Mouse (Mus musculus) forebrain, postnatal 0 days (tissue): Measurements from ENCODE around the gene Hoxa7. TPM values are rescaled to one million over a fixed set of nuclear protein-coding genes. Genes with fewer than 3 reads are reported as not detected.

Experiments
- ATAC-seq: fragments of 200-750 bp; cut with Nextera tagmentation; 2 replicates; pipeline ENCODE4 v1.8.0; 2017; ENCODE audit warnings: mild to moderate bottlenecking, moderate library complexity
- DNase-seq: peaks from one replicate; pipeline ENCODE4 v3.0.0-alpha.2; 2015
- H3K27ac ChIP-seq: fragments of 300-500 bp; sonication (generic); 2 replicates; pipeline ENCODE4 v1.5.1; 2014; ENCODE audit warnings: low read depth, mild to moderate bottlenecking, antibody characterized with exemption, low read length, moderate library complexity, mixed read lengths
- H3K27me3 ChIP-seq: fragments of 300-500 bp; sonication (generic); 2 replicates; pipeline ENCODE4 v1.6.1; 2014; ENCODE audit warnings: mild to moderate bottlenecking, low read length, mixed read lengths; ENCODE audit not compliant: insufficient read depth
- H3K36me3 ChIP-seq: fragments of 300-500 bp; sonication (generic); 2 replicates; pipeline ENCODE4 v1.6.1; 2014; ENCODE audit warnings: mild to moderate bottlenecking, moderate library complexity; ENCODE audit not compliant: insufficient read depth
- H3K4me1 ChIP-seq: fragments of 300-500 bp; sonication (generic); 2 replicates; pipeline ENCODE4 v1.6.1; 2014; ENCODE audit warnings: antibody characterized with exemption; ENCODE audit not compliant: insufficient read depth
- H3K4me2 ChIP-seq: fragments of 300-500 bp; sonication (generic); 2 replicates; pipeline ENCODE4 v1.6.1; 2014; ENCODE audit warnings: low read depth, mild to moderate bottlenecking, moderate library complexity
- H3K4me3 ChIP-seq: fragments of 300-500 bp; sonication (generic); 2 replicates; pipeline ENCODE4 v1.5.1; 2014; ENCODE audit warnings: low read depth, low read length, mixed read lengths
- H3K9ac ChIP-seq: fragments of 300-500 bp; sonication (generic); 2 replicates; pipeline ENCODE4 v1.6.1; 2014; ENCODE audit warnings: mild to moderate bottlenecking
- H3K9me3 ChIP-seq: fragments of 300-500 bp; sonication (generic); 2 replicates; pipeline ENCODE4 v1.6.1; 2016; ENCODE audit warnings: low read length
- CTCF ChIP-seq: sonication (generic); IDR thresholded peaks from 2 replicates; pipeline ENCODE4 v1.5.1; 2016; ENCODE audit warnings: antibody characterized with exemption, control low read depth, low read depth
- WGBS: fragments of 180-500 bp; shearing (Covaris S2); extraction: QIAGEN DNeasy Blood & Tissue Kit; methylation state at CpG from one replicate; pipeline ENCODE4 v1.1.7; 2014; 5-methylcytosine and 5-hydroxymethylcytosine counted together
- polyA plus RNA-seq: library from polyadenylated mRNA; unstranded; fragments of >200 nt; fragmentation: Nextera tagmentation; extraction: Ambion mirVana; gene quantifications from 2 replicates; pipeline ENCODE4 v1.2.1, GENCODE M21; 2015
- total RNA-seq: library from RNA; depleted of rRNA; stranded (reverse); fragments of >200 nt; gene quantifications from 2 replicates; pipeline ENCODE4 v1.2.3, GENCODE M21; 2014

Hoxa7 gene
- total and polyA plus RNA-seq, 2 experiments from 2014 or later, result not detected

GRCm38 (mm10) chr6:52246916-52247315, 25.3 kb upstream of the Hoxa7 start:
- H3K9me3 ChIP-seq, result no peaks in the 10 kb centered on the region
- ATAC-seq (no peak), DNase-seq (no peak)
- no peak overlapping the region for H3K9ac ChIP-seq
- no peaks in the 10 kb centered on the region for H3K4me1 ChIP-seq
- H3K27ac ChIP-seq, result no peak overlapping the region
- WGBS, result 3% methylated on average over 3 of the region's 3 CpGs
- no peak overlapping the region for H3K4me2 ChIP-seq
- H3K36me3 ChIP-seq, result no peaks in the 10 kb centered on the region
- H3K27me3 ChIP-seq, result peaks cover 97% of the 10 kb centered on the region
- no peak for TF ChIP-seq CTCF
- no peak overlapping the region for H3K4me3 ChIP-seq

GRCm38 (mm10) chr6:52246403-52246803, 24.7 kb upstream of the Hoxa7 start:
- ATAC-seq (no peak), DNase-seq (no peak)
- Histone ChIP-seq H3K4me2 (no peak overlapping the region), H3K27me3 (peaks cover 97% of the 10 kb centered on the region), H3K9ac (no peak overlapping the region), H3K9me3 (no peaks in the 10 kb centered on the region), H3K36me3 (no peaks in the 10 kb centered on the region), H3K4me3 (no peak overlapping the region), H3K4me1 (no peaks in the 10 kb centered on the region), H3K27ac (no peak overlapping the region)
- TF ChIP-seq CTCF, result no peak
- 2% methylated on average over 26 of the region's 26 CpGs for WGBS

GRCm38 (mm10) chr6:52245757-52246142, 24.1 kb upstream of the Hoxa7 start, which contains the start of gene Hoxa11:
Gene Hoxa11 (minus strand): TSS chr6:52245810.
- 1% methylated on average over 20 of the region's 20 CpGs for WGBS
- TF ChIP-seq CTCF, result no peak
- no peak within 1 kb of the TSS for H3K27ac ChIP-seq
- H3K36me3 ChIP-seq, result no peaks in the 10 kb centered on the region
- H3K9ac ChIP-seq, result no peak within 1 kb of the TSS
- ATAC-seq, result no peak
- no peaks in the 10 kb centered on the region for H3K9me3 ChIP-seq
- H3K4me2 ChIP-seq, result no peak within 1 kb of the TSS
- H3K27me3 ChIP-seq, result peaks cover 97% of the 10 kb centered on the region
- H3K4me1 ChIP-seq, result no peaks in the 10 kb centered on the region
- H3K4me3 ChIP-seq, result no peak within 1 kb of the TSS
- DNase-seq, result no peak

- Histone ChIP-seq H3K27me3 (peaks cover 97% of the 10 kb centered on the region), H3K4me3 (no peak overlapping the region), H3K4me1 (no peaks in the 10 kb centered on the region), H3K9me3 (no peaks in the 10 kb centered on the region), H3K36me3 (no peaks in the 10 kb centered on the region), H3K4me2 (no peak overlapping the region), H3K9ac (no peak overlapping the region), H3K27ac (no peak overlapping the region)
- DNase-seq (no peak), ATAC-seq (no peak)
- no peak for TF ChIP-seq CTCF
- 2% methylated on average over 71 of the region's 71 CpGs for WGBS
These were observed 23.5 kb upstream of the Hoxa7 start for GRCm38 (mm10) chr6:52245040-52245756.

- no peak for TF ChIP-seq CTCF
- Histone ChIP-seq H3K27me3 (peaks cover 97% of the 10 kb centered on the region), H3K4me2 (no peak overlapping the region), H3K4me3 (no peak overlapping the region), H3K4me1 (no peaks in the 10 kb centered on the region), H3K9me3 (no peaks in the 10 kb centered on the region), H3K27ac (no peak overlapping the region), H3K36me3 (no peaks in the 10 kb centered on the region), H3K9ac (no peak overlapping the region)
- WGBS, result 1% methylated on average over 23 of the region's 23 CpGs
- DNase-seq (no peak), ATAC-seq (no peak)
These were observed 22.9 kb upstream of the Hoxa7 start for GRCm38 (mm10) chr6:52244471-52245039.

GRCm38 (mm10) chr6:52243681-52244121, 22.0 kb upstream of the Hoxa7 start:
- WGBS, result 1% methylated on average over 12 of the region's 12 CpGs
- no peak overlapping the region for H3K4me2 ChIP-seq
- DNase-seq (no peak), ATAC-seq (no peak)
- no peak for TF ChIP-seq CTCF
- H3K27me3 ChIP-seq, result peaks cover 98% of the 10 kb centered on the region
- no peaks in the 10 kb centered on the region for H3K36me3 ChIP-seq
- no peaks in the 10 kb centered on the region for H3K9me3 ChIP-seq
- H3K4me3 ChIP-seq, result no peak overlapping the region
- H3K4me1 ChIP-seq, result no peaks in the 10 kb centered on the region
- H3K9ac ChIP-seq, result no peak overlapping the region
- no peak overlapping the region for H3K27ac ChIP-seq

GRCm38 (mm10) chr6:52242801-52243332, 21.2 kb upstream of the Hoxa7 start:
- Histone ChIP-seq H3K9ac (no peak overlapping the region), H3K4me3 (no peak overlapping the region), H3K9me3 (no peaks in the 10 kb centered on the region), H3K4me1 (no peaks in the 10 kb centered on the region), H3K27ac (no peak overlapping the region), H3K4me2 (no peak overlapping the region), H3K27me3 (peaks cover 98% of the 10 kb centered on the region), H3K36me3 (no peaks in the 10 kb centered on the region)
- ATAC-seq, result no peak
- 6% methylated on average over 4 of the region's 4 CpGs for WGBS
- no peak for DNase-seq
- no peak for TF ChIP-seq CTCF
